Mouse (Mus musculus): Measurements from ENCODE around the gene Vac14. TPM values are rescaled to one million over a fixed set of nuclear protein-coding genes. Genes with fewer than 3 reads are reported as not detected.

The Vac14 gene
- polyA plus RNA-seq, 1 experiment: 56.1 TPM

DNA sequence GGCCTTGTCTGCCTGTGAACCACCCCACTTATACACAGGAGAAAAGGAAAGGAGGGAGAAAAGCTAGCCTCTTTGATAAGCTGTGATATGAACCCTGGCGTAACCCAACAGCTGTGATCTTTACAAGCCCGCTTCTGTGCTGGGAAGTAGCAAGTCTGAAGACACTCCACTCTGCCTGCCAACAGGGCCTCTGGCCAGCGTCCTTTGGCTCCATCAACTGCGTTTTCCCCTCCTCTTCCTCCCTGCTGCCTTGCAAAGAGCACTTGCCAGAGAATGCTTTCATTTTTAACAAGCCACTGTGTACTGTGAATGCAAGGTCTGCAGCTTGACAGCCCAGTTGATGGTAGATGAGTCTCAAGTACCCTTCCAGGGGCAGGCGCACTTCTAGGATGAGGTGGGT lies 69.3 kb downstream of the Vac14 start:
- no peak for DNase-seq (ENCODE audit: low read depth)

DNA sequence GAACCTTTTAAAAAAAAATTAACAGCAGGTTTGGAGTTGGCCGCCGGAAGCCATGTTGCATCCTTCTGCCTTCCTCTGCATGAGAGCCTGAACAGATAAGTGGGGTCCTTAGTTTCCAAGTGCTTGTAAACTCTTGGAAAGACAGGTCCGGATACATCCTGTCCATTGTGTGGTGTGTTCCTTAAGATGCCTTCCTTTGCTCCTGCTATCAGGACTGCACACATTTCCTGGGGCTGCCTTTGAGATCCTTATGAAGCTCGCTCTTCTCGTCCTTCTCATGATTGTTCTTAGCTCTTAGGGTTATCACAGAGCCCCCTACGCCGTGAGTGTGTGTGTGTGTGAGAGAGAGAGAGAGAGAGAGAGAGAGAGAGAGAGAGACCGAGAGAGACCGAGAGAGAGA lies 71.6 kb downstream of the Vac14 start:
- DNase-seq (ENCODE audit: low read depth): no peak

DNA sequence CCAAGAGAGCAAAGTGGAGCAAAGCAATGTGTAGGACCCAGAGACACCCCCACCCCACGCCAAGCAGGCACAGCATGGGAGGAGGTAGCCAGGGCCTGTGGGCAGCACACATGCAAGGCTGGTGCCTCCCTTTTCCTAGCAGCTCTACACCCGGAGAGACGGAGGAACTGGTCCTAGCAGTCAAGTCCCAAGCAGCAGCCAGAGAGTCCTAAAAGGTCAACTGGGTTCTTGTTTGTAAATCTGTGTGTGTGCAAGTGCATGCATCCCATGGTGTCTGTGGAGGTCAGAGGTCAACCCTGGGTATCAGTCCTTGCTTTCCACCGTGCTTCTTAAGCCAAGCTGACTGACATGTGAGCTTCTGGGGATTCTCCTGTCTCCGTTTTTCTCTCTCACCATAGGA lies 75.8 kb downstream of the Vac14 start:
- DNase-seq (ENCODE audit: low read depth): no peak

DNA sequence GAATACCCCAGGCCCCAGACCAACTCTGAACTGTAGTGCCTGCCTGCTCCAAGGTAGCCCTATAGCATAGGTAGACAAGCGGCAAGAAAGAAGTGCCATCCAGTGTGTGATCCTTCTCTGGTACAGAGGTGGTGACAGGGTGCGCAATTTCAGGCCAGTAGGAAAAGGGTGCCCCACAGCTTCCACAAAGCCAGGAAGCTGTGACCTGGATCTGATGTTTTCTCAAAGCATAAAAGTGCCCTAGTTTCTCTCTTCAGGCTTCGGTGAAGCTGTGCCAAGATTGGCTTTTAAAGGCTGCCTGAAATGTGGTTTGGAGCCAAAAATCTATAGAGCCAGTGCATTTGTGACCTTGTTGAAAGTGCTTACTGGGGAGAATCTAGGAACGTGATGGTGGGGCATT lies 76.4 kb downstream of the Vac14 start:
- no peak for DNase-seq (ENCODE audit: low read depth)

DNA sequence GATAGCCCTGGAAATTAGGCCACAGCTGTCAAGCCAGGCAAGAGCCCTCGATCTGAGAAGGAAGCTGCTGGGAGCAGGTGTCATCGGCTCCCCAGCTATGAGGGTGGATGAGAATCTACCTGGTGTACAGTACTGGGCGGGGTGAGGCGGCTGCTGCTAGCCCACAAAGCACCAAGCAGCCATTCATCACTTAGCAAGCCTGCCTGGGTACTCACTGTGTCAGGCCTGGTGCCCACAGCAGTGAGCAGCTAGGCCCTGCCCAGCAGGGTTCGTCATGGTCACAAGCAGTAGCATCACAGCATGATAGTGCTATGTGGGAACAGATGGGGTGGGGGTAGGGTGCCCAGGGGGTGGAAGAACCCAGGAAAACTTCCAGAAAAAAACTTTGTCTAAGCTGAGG lies 77.0 kb downstream of the Vac14 start:
- no peak for DNase-seq (ENCODE audit: low read depth)

DNA sequence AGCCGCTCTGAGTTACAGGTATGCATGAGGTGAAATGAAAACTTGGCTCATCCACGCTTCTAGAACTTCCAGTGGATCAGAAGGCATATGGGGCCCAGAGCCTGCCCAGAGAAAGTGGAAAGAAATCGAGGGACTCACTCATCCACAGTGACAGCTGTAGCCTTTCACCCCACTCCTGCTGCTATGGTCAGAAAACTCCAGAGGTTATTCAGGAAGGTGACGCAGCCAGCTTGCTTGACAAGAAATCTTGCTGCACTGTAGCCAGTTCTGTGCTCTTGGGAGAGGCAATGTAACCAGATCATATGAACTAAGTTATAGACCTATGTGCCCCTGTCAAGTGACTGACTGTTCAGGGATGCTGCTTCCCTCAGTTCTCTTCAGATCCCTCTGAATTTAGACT lies 77.7 kb downstream of the Vac14 start:
- DNase-seq (ENCODE audit: low read depth): no peak

DNA sequence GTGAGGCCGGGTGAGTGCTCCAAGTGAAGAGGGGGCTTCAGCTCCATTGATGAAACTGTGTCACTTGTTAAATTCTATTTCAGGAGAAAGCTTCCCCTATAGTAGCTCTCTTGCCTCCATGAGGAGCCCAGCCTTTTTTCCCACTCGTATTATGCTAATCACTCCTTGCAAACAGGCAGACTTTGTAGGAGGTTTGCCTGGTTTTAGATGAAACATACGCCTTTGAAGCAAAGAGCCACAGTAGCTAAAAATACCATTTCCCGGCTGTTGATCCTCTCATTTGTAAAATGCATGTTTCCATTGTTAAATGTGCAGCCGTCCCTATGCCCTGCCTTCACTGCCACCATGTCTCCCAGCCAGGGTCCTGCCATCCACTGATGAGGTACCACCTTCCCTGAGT lies 79.2 kb downstream of the Vac14 start:
- no peak for DNase-seq (ENCODE audit: low read depth)

DNA sequence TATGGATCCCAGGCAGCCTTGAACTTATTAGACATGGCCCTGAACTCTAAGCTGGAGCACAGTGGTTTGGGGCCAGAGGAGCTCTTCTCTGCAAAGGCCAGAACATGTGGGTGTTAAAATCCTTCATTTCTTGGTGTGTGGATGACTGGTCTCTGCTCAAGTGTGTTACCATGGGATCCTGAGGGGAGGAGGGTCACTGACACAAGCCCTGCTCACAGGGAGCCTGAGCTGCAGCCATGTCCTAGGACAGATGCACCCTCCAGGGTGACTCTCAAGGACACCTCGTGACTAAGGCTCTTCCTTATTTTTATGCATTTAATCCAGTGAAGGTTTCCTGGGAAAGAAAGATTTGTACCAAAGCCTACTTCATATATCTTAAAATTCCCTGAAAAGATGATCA lies 79.7 kb downstream of the Vac14 start:
- DNase-seq (ENCODE audit: low read depth): no peak

DNA sequence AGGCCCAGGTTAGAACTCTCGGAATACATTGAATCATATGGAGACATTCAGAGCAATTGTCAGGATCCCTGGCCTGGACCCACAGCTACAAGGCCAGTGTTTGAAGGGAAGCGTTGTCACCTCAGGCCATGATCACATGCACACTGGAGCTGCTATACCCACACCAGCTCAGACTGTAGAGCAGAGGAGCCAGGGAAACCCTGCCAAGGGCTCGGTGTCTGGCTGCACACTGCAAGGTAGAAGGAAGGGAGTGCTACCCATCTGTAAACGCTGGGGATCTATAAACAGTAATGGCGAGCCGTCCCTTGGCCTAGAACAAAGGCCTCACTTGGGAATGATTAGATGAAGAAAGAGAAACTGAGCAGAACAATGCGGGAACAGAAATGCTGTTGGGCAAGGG lies 81.1 kb downstream of the Vac14 start:
- DNase-seq (ENCODE audit: low read depth): no peak

DNA sequence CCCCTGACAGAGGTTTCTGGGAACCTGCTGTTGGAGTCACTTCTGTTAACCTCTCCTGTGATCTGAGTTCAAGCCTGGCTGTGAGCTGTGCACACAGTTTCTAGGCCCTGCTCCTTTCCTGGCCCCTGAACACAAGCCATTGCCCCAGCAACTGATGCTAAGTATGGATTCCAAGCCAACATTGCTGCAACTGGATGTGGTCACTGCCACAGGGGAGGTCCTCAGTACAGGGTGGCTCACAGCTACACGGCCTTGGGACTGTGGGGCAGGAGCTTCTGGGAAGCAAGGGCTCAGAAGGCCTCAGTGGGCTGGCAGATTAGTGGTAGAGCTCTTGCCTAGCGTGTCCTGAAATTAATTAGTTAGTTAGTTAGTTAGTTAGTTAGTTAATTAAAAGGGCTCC lies 82.2 kb downstream of the Vac14 start:
- no peak for DNase-seq (ENCODE audit: low read depth)

DNA sequence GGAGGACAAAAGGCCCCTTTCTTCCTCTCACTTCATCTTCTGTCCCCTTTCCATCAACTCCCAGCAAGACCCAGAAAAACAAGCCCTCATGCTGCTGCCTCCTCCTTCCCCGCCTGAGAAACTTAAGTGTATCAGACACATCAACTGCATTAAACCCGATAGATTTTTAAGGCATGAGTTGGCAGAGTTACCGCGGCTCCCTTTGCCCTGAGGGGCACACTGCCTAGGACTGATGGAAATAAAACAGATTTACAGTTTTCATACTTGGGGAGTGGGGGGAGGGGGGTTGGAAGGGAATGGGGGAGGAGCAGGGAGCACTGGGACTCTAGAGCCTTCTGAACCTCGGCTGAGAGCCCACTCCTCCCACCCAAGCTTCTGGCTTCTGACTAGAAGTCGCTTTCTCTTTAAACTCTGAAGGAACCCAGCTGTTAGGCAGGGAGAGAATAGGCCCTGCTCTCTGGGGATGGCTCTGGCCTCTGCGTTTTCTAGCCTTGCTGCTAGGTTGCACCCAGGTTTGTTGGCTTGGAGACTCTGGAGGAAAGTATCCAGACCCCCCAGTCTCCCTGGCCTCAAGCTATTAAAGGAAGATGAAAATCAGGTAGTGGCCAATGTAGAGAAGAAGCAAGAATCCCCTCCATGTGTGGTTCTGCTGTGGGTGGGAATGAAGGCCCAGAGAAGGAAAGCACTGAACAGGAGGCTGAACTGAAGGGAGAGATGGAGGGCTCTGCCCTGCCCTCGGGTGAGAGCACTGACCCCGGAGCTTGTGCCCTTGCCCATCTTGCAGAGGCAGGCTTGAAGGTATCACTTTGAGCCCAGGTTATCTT lies 84.5 kb downstream of the Vac14 start:
- DNase-seq (ENCODE audit: low read depth): no peak

DNA sequence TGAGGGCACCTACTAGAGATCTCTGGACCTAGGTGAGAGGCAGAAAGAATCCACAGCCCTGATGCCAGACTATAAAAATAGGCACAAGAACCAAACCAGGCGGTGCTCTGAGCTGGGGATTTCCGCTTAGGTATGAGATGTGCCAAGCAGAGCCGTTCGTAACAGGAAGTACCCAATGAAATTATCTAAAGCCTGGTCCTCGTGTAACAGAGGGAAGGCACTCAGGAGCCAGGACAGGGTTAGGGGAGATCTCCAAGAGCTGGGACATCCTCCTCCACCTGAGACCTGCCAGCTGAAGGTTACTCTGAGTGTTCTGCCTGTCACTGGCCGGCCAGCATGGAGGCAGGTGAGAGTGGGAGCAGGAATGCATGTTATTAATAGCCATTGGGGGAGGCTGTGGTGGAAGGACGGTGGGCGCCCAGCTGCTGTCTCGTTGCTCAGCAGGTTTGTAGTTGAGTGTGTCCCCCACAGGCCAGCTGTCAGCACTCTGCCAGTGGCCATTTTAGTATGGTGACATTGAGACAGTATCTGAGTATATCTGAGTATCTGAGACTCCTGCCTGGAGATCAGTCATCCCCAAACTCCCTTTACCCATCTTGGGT lies 85.2 kb downstream of the Vac14 start:
- no peak for DNase-seq (ENCODE audit: low read depth)

DNA sequence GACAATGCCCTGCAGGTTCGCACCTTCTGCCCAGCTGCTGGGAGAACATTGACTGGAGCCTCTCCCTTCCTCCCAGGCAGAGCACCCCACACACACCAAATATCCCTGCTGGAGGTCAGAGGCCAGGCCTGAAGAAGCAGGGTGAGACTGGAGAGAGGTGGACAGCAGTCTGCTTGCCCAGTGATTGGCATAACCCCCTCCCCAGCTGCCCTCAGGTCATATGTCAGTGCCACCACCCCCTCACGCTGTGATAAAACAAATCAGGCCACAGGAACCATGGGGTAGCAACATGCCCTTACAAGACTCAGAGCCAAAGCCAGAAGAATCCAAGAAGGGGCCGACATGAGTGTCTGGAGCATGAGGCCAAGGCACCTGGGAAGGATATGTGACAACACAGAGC lies 85.7 kb downstream of the Vac14 start:
- DNase-seq (ENCODE audit: low read depth): no peak

DNA sequence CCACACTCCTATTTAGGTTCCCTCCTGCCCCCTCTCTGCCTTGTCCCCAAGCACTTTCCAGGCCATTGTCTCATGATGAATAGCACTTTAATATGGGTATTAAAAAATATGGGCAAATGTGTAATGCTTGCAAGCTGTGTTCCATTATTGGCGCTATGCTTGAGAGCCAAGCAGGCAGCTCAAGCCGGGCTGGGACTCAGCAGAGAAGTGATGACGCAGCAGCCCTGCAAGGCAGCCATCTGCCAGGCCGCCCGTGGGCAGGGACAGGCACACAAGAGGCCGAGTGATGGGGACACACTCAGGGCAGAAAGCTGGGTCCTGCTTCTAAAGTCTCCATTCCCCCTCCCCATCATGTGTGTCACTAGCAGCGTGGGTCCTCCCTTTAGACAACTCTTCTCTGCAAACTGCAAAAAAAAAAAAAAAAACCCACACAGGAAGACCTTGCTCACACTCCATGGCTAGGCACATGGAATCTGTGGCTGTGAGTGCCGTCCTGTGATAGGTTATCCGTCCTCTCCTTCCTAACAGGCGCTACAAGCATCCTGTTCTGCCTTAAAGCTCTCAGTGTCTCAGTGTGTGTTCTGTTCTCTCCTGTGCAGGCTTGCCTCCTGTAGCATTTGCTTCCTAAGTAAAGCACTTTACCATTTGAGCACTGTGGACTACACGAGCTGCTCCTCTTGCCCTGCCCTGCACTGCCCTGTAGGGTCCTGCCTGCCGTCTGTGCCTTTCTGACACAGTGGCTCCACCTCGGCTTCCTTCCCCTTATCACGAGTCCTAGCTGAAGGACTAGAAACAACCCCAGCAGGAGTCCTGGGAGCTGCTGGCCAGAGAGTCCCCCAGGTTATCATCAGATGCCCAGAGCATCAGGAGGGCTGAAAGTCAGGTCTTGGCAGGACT lies 87.3 kb downstream of the Vac14 start:
- DNase-seq (ENCODE audit: low read depth): no peak

DNA sequence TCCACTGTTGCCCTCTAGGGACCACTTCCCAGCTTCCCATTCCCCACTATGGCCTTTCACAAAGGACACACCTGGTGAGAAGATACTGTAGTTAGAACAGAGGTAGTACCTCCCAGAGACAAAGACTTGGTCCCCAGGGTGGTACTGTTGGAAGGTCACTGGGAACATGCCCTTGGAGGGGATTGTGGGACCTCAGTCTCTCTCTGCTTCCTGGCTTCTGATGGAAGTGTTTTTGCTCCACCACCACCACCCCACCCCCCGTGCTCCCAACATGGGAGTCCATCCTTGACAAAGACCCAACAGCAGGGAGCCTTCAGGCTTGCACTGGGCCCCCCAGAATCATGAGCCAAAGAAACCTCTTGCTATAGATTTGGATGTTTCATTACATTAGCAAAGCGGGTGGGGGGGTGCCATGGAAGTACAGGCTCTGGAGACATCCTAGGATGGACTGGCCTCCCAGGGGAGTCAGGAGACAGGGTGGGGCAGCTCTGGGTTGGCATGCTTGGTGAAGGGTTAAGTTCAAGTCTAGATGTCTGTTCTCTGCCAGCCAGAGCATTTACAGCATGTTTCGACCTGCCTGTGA lies 88.0 kb downstream of the Vac14 start:
- no peak for DNase-seq (ENCODE audit: low read depth)

DNA sequence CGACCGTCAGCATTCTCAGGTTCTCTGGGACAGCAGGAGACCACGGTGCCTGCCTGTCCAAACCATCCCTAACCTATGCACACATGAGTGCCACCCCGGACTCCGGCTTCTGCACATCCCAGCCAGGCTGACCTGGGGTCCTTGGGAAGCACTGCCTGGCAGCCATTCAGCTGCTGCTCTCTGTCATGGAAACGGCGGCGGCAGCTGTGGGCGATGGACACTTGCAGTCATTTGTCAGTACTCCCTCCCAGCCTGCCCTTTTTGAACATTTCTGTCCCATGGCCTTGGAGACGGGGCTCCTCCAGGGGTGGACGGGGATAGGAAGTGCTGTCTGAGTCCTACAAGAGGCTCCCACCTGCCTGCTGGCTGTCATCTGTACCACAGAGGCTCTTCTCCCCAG lies 90.0 kb downstream of the Vac14 start:
- no peak for DNase-seq (ENCODE audit: low read depth)

DNA sequence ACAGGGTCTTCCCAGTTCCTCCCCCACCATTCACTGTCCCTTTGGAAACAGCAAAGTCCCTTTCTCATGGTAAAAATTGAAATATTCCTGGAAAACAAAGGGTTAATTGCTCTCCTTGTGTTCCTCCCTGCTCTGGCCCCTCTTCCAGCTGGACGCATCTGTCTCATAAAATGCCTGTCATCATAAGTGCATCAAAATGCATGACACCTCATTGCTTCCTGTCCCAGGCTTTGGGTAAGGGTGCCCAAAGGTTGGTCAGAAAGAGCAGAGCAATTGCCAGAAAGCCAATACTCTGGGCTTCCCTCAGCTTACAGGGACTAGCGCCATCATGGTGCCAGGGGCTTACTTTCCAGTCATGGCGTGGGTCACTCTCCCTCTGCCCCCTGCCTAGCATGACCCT lies 92.2 kb downstream of the Vac14 start:
- DNase-seq (ENCODE audit: low read depth): no peak

DNA sequence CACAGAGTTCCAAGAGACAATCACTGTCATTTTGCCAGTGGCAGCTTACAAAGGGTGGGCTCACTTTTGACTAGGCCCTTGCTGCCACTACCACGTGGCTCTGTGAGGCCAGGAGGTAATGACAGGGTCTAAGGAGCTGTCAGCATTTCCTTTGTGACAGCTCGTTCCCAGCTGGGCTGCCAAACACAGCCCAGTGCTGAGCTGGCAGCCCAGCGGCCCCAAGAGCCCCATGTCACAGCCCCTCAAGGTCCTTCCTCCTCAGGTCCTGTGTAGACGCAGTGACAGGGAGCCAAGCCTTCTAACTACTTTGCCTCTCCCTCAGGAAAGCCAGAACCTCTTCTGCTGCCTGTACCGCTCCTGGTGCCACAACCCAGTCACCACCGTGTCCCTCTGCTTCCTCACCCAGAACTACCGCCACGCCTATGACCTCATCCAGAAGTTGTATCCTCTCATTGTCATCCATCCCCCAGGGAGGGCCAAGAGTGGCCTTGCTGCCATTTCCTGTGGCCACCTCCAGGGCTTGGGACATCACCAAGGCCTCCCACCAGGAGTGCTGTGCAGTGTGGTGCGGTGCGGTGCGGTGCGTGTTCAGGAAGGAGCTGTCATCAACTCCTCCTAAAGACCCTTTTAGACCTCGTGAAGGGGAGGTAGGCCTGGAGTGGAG lies 93.0 kb downstream of the Vac14 start:
- no peak for DNase-seq (ENCODE audit: low read depth)

DNA sequence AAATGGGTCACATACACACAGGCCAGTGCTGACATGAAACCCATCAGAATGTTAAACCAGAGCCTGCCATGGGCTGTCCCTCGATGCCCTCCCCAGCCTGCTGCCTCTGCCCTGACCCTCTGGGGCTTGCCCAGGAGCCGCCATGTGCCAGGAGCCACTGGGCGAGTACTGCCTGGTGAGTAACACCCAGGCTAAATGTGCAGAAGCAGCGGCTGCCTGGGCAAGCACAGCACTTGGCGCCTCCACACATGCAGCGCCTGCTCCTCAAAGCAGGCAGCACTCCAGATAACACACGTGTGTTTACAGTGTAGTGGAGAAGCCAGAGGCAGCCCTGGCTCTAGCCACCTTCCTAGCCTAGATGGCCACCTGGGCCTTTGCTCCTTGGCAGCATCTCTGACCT lies 94.7 kb downstream of the Vac14 start:
- no peak for DNase-seq (ENCODE audit: low read depth)

DNA sequence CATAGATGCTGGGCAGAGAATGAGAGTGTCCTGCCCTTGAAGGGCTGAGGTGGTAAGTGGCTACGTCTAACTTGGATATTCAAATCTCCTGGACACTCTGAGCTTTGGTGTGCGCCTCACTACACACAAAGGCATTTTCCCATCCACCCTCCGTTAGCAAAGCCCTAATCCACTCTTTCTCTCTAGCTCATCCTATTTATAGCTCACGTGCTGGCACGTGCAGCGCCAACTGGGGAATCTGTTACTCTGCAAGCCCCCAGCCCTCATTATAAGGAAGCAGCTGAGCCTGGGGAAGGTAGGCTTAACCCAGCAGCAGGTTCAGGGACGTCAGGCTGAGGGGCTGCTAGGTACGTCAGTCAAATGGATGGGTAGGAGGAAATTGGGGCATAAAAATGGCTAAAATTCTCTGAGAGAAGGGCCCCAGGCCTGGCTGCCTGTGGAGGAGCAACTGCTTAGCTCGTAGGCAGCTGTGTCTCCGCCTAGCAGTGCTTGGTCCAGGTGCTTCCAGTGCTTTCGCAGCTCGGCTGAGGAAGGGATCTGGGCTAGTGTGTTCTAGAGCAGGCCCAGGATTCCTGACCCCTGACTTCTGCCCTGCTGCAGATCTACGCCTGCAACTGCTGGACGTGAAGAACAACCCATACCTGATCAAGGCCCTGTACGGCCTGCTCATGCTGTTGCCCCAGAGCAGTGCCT lies 96.6 kb downstream of the Vac14 start:
- no peak for DNase-seq (ENCODE audit: low read depth)

DNA sequence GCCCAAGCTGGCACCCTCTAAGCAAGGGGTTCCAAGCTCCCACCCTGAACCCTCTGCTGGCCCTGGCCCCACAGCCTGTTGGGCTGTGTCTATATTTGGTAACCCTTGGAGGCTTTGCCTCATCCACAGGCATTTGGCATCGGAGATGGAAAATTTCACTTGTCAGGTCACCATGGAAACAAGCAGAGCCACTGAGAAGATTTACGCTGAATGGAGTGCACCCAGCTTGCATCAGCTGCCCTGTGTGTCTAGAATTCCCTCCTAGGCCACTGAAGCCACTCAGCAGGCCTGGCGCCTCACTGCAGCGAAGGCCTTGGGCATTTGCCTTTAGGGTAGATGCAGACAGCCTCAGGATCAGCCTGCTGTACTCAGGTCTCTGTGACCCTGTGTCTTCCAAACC lies 97.7 kb downstream of the Vac14 start:
- no peak for DNase-seq (ENCODE audit: low read depth)
